Mouse (Mus musculus): ENCODE data around the gene Ccdc162.

The Ccdc162 gene

DNA sequence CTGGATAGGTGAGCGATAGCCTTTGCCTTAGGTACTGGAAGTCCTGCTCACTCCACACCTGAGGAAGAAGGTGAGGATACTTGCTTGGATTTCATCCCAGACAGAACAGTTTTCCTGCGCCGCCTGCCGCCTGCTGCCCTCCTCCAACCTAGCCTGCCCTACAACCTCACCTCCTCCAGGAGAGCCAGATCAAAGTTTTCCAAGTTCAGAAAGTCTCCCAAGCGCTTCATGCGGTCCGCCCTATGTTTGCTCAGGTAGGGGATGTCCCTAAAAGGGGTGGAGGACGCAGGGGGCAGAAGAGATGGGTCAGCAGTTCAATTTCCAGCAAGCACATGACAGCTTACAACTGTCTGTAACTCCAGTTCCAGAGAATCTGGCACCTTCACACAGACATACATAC lies 227.1 kb downstream of the Ccdc162 start:
- in situ Hi-C loops (cut with MseI, MboI), result no loop called here

DNA sequence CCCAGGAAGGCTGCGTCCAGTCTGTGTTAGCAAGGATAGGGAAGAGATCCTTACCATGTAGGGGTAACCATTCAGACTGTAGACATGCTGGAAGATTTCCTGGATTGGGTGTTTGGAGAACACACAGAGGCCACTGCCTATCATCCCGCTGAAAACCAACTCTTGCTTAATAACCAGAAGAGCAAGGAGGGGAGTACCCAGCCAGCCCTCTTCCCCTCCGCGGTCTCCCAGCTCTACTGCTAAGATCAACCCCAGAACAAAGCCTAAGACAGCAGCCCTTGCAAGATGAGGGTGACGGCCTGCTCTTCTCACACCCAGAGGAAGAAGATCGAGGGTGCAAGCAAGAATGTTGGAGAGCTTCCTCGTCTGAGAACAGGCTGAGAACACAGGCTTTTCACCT lies 227.6 kb downstream of the Ccdc162 start:
- in situ Hi-C loops (cut with MseI, MboI), result no loop called here
